Mouse (Mus musculus): ENCODE measurements around the gene Lyg2. TPM values are rescaled to one million over a fixed set of nuclear protein-coding genes. Genes with fewer than 3 reads are reported as not detected.

Gene Lyg2
- polyA plus RNA-seq, 1 experiment from 2014 or later: not detected

DNA sequence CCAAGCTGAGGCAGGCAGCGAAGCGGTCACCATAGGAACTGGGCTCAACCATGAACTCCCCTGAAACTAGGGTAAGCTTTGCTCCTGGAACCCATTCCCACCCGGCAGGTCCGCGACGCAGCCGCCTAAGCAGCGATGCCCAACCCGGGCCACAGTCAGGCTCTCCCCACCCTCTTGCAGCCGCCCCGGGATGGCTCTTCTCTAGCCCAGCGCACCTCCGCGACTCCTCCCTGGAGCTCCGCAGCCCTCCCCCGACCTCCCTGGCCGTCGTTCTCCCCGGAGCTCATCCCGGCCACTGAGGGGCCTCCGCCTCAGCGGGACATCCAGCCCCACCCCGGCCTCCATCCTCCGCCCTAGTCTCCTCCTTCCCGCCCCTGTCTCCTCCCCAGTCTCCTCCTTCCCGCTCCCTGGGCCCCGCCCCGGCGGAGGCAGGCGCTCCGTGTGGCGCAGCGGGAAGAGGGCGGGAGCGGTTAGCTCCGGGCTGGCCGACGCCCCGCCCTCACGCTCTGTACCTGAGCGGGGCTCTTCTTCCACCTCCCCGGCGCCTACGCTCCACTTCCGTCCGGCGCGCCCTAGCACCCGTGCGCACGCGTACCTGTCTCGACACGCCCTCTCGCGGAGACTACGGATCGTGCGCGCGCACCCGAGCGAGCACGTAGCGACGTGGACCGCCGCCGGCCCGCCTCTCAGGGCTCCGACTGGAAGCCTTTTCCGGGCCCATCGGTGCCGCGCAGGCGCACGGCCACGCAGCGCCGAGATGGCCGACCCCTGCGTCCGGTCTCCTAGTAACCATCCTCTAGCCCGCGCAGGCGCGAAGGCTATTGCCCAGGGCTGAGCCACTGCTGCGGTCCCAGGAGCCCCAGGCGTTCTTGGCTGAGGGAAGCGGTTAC, 51.5 kb downstream of the Lyg2 start:
- H3K4me2 ChIP-seq: peak overlapping the region; percentile 91
- peak; percentile 98 for ATAC-seq (replicated peaks; ENCODE audit: insufficient number of reproducible peaks, insufficient read depth, low FRiP score, low read depth)
- H3K27ac ChIP-seq: peak overlapping the region; percentile 91
- H3K4me3 ChIP-seq: peak overlapping the region; percentile 69
- no peaks in the 10 kb centered on the region for H3K36me3 ChIP-seq
- peaks cover 5% of the 10 kb centered on the region; the same call in 1 of the 2 replicates for H3K4me1 ChIP-seq (replicated peaks)
- H3K9ac ChIP-seq: peak overlapping the region; percentile 76
- no peaks in the 10 kb centered on the region for H3K27me3 ChIP-seq
- H3K9me3 ChIP-seq (replicated peaks): no peaks in the 10 kb centered on the region
- WGBS: under 1% methylated on average over 87 of the region's 90 CpGs

Other genes starting within 250 kb of the Lyg2 start
- gene 2010300C02Rik, start 196.4 kb downstream of the Lyg2 start, polyA plus RNA-seq (2015; fragmentation: Nextera tagmentation; extraction: Ambion mirVana): 3.2 and 6.7 TPM in 2 replicates
- gene Tsga10, start 50.1 kb downstream of the Lyg2 start, polyA plus RNA-seq (2015; fragmentation: Nextera tagmentation; extraction: Ambion mirVana): 4.1 and 4.8 TPM in 2 replicates
- gene Lipt1, start 44.8 kb downstream of the Lyg2 start, polyA plus RNA-seq (2015; fragmentation: Nextera tagmentation; extraction: Ambion mirVana): 8.0 and 8.1 TPM in 2 replicates
- 9.1 and 12.5 TPM in 2 replicates for gene Mitd1, start 26.1 kb downstream of the Lyg2 start, polyA plus RNA-seq (2015; fragmentation: Nextera tagmentation; extraction: Ambion mirVana)
- gene Mrpl30, start 26.0 kb downstream of the Lyg2 start, polyA plus RNA-seq (2015; fragmentation: Nextera tagmentation; extraction: Ambion mirVana): 239 and 276 TPM in 2 replicates
- gene Lyg1, start 41.3 kb upstream of the Lyg2 start, polyA plus RNA-seq (2015; fragmentation: Nextera tagmentation; extraction: Ambion mirVana): not detected in 2 replicates
- 100 and 103 TPM in 2 replicates for gene Txndc9, start 81.4 kb upstream of the Lyg2 start, polyA plus RNA-seq (2015; fragmentation: Nextera tagmentation; extraction: Ambion mirVana)
- 16.8 and 18.7 TPM in 2 replicates for gene Eif5b, start 81.5 kb upstream of the Lyg2 start, polyA plus RNA-seq (2015; fragmentation: Nextera tagmentation; extraction: Ambion mirVana)
- 15.2 and 16.3 TPM in 2 replicates for gene Rev1, start 213.3 kb upstream of the Lyg2 start, polyA plus RNA-seq (2015; fragmentation: Nextera tagmentation; extraction: Ambion mirVana)